Mouse (Mus musculus): Measurements from ENCODE around the gene Tubgcp3. TPM values are rescaled to one million over a fixed set of nuclear protein-coding genes. Genes with fewer than 3 reads are reported as not detected.
A peak's percentile ranks its signal among the peaks of the same experiment; 100 is the strongest.

Gene Tubgcp3
- polyA plus RNA-seq, 1 experiment from 2014 or later = 59.4 TPM

- Histone ChIP-seq H3K27me3 (ENCODE audit: control insufficient read depth, insufficient read depth, low read length) (no peaks in the 10 kb centered on the region), H3K27ac (ENCODE audit: low read depth, low read length) (no peak overlapping the region), H3K9me3 (ENCODE audit: control insufficient read depth, low read length) (no peaks in the 10 kb centered on the region), H3K4me3 (ENCODE audit: low read depth, low read length) (no peak overlapping the region), H3K4me1 (ENCODE audit: control insufficient read depth, insufficient read depth, low read length) (peaks cover 3% of the 10 kb centered on the region; the same call in 1 of the 2 replicates), H3K4me2 (ENCODE audit: low read depth) (no peak overlapping the region), H3K9ac (ENCODE audit: low read length) (no peak overlapping the region), H3K36me3 (ENCODE audit: control insufficient read depth, insufficient read depth, low read length) (peaks cover 7% of the 10 kb centered on the region)
- DNase-seq (ENCODE audit: low spot score) (no peak), ATAC-seq (ENCODE audit: insufficient read depth, low FRiP score, low TSS enrichment) (no peak)
- WGBS = 33% methylated on average over 4 of the region's 4 CpGs
These were observed 21.6 kb downstream of the Tubgcp3 start for GRCm38 (mm10) chr8:12650495-12650894.

- peaks cover 3% of the 10 kb centered on the region; the same call in 1 of the 2 replicates for H3K4me1 ChIP-seq (ENCODE audit: control insufficient read depth, insufficient read depth, low read length)
- H3K27me3 ChIP-seq (ENCODE audit: control insufficient read depth, insufficient read depth, low read length) = no peaks in the 10 kb centered on the region
- H3K4me3 ChIP-seq (ENCODE audit: low read depth, low read length) = no peak overlapping the region
- no peak overlapping the region for H3K4me2 ChIP-seq (ENCODE audit: low read depth)
- peaks cover 5% of the 10 kb centered on the region for H3K36me3 ChIP-seq (ENCODE audit: control insufficient read depth, insufficient read depth, low read length)
- H3K9me3 ChIP-seq (ENCODE audit: control insufficient read depth, low read length) = no peaks in the 10 kb centered on the region
- H3K9ac ChIP-seq (ENCODE audit: low read length) = no peak overlapping the region
- 82% methylated on average over 4 of the region's 4 CpGs for WGBS
- DNase-seq (ENCODE audit: low spot score) = no peak
- H3K27ac ChIP-seq (ENCODE audit: low read depth, low read length) = no peak overlapping the region
- no peak for ATAC-seq (ENCODE audit: insufficient read depth, low FRiP score, low TSS enrichment)
These were observed 23.1 kb downstream of the Tubgcp3 start for GRCm38 (mm10) chr8:12648951-12649350.

GRCm38 (mm10) chr8:12646536-12646935, 25.5 kb downstream of the Tubgcp3 start:
- no peaks in the 10 kb centered on the region for H3K9me3 ChIP-seq (ENCODE audit: control insufficient read depth, low read length)
- H3K27me3 ChIP-seq (ENCODE audit: control insufficient read depth, insufficient read depth, low read length) = no peaks in the 10 kb centered on the region
- no peak overlapping the region for H3K4me3 ChIP-seq (ENCODE audit: low read depth, low read length)
- no peak overlapping the region for H3K9ac ChIP-seq (ENCODE audit: low read length)
- peaks cover 2% of the 10 kb centered on the region for H3K36me3 ChIP-seq (ENCODE audit: control insufficient read depth, insufficient read depth, low read length)
- DNase-seq (ENCODE audit: low spot score) (no peak), ATAC-seq (ENCODE audit: insufficient read depth, low FRiP score, low TSS enrichment) (no peak)
- H3K27ac ChIP-seq (ENCODE audit: low read depth, low read length) = no peak overlapping the region
- WGBS = 54% methylated on average over 4 of the region's 4 CpGs
- H3K4me2 ChIP-seq (ENCODE audit: low read depth) = no peak overlapping the region
- H3K4me1 ChIP-seq (ENCODE audit: control insufficient read depth, insufficient read depth, low read length) = peaks cover 3% of the 10 kb centered on the region; the same call in 1 of the 2 replicates

GRCm38 (mm10) chr8:12644894-12645293, 27.2 kb downstream of the Tubgcp3 start:
- 59% methylated on average over 7 of the region's 7 CpGs for WGBS
- no peaks in the 10 kb centered on the region for H3K9me3 ChIP-seq (ENCODE audit: control insufficient read depth, low read length)
- H3K36me3 ChIP-seq (ENCODE audit: control insufficient read depth, insufficient read depth, low read length) = peaks cover 4% of the 10 kb centered on the region; the same call in 1 of the 2 replicates
- H3K27ac ChIP-seq (ENCODE audit: low read depth, low read length) = no peak overlapping the region
- no peak for DNase-seq (ENCODE audit: low spot score)
- H3K27me3 ChIP-seq (ENCODE audit: control insufficient read depth, insufficient read depth, low read length) = no peaks in the 10 kb centered on the region
- no peaks in the 10 kb centered on the region for H3K4me1 ChIP-seq (ENCODE audit: control insufficient read depth, insufficient read depth, low read length)
- no peak for ATAC-seq (ENCODE audit: insufficient read depth, low FRiP score, low TSS enrichment)
- no peak overlapping the region for H3K4me2 ChIP-seq (ENCODE audit: low read depth)
- H3K9ac ChIP-seq (ENCODE audit: low read length) = no peak overlapping the region
- H3K4me3 ChIP-seq (ENCODE audit: low read depth, low read length) = no peak overlapping the region

- Histone ChIP-seq H3K36me3 (ENCODE audit: control insufficient read depth, insufficient read depth, low read length) (peaks cover 4% of the 10 kb centered on the region; the same call in 1 of the 2 replicates), H3K4me1 (ENCODE audit: control insufficient read depth, insufficient read depth, low read length) (no peaks in the 10 kb centered on the region), H3K4me2 (ENCODE audit: low read depth) (no peak overlapping the region), H3K27ac (ENCODE audit: low read depth, low read length) (no peak overlapping the region), H3K9ac (ENCODE audit: low read length) (no peak overlapping the region), H3K9me3 (ENCODE audit: control insufficient read depth, low read length) (no peaks in the 10 kb centered on the region), H3K4me3 (ENCODE audit: low read depth, low read length) (no peak overlapping the region), H3K27me3 (ENCODE audit: control insufficient read depth, insufficient read depth, low read length) (no peaks in the 10 kb centered on the region)
- no peak for DNase-seq (ENCODE audit: low spot score)
- 90% methylated on average over 8 of the region's 8 CpGs for WGBS
- no peak for ATAC-seq (ENCODE audit: insufficient read depth, low FRiP score, low TSS enrichment)
These were observed 27.7 kb downstream of the Tubgcp3 start for GRCm38 (mm10) chr8:12644341-12644740.

GRCm38 (mm10) chr8:12641527-12641926, 30.5 kb downstream of the Tubgcp3 start:
- Histone ChIP-seq H3K27ac (ENCODE audit: low read depth, low read length) (no peak overlapping the region), H3K27me3 (ENCODE audit: control insufficient read depth, insufficient read depth, low read length) (no peaks in the 10 kb centered on the region), H3K36me3 (ENCODE audit: control insufficient read depth, insufficient read depth, low read length) (peaks cover 12% of the 10 kb centered on the region), H3K9me3 (ENCODE audit: control insufficient read depth, low read length) (no peaks in the 10 kb centered on the region), H3K4me2 (ENCODE audit: low read depth) (no peak overlapping the region), H3K4me3 (ENCODE audit: low read depth, low read length) (no peak overlapping the region), H3K4me1 (ENCODE audit: control insufficient read depth, insufficient read depth, low read length) (no peaks in the 10 kb centered on the region), H3K9ac (ENCODE audit: low read length) (no peak overlapping the region)
- ATAC-seq (ENCODE audit: insufficient read depth, low FRiP score, low TSS enrichment) = no peak
- 93% methylated on average over 6 of the region's 6 CpGs for WGBS
- no peak for DNase-seq (ENCODE audit: low spot score)

- 92% methylated on average over 11 of the region's 11 CpGs for WGBS
- DNase-seq (ENCODE audit: low spot score) = no peak
- peaks cover 12% of the 10 kb centered on the region for H3K36me3 ChIP-seq (ENCODE audit: control insufficient read depth, insufficient read depth, low read length)
- H3K27me3 ChIP-seq (ENCODE audit: control insufficient read depth, insufficient read depth, low read length) = no peaks in the 10 kb centered on the region
- H3K4me2 ChIP-seq (ENCODE audit: low read depth) = no peak overlapping the region
- H3K27ac ChIP-seq (ENCODE audit: low read depth, low read length) = no peak overlapping the region
- H3K9me3 ChIP-seq (ENCODE audit: control insufficient read depth, low read length) = no peaks in the 10 kb centered on the region
- H3K9ac ChIP-seq (ENCODE audit: low read length) = no peak overlapping the region
- no peak for ATAC-seq (ENCODE audit: insufficient read depth, low FRiP score, low TSS enrichment)
- no peaks in the 10 kb centered on the region for H3K4me1 ChIP-seq (ENCODE audit: control insufficient read depth, insufficient read depth, low read length)
- no peak overlapping the region for H3K4me3 ChIP-seq (ENCODE audit: low read depth, low read length)
These were observed 33.6 kb downstream of the Tubgcp3 start for GRCm38 (mm10) chr8:12638446-12638845.

GRCm38 (mm10) chr8:12635366-12635765, 36.7 kb downstream of the Tubgcp3 start:
- DNase-seq (ENCODE audit: low spot score) = no peak
- Histone ChIP-seq H3K27me3 (ENCODE audit: control insufficient read depth, insufficient read depth, low read length) (no peaks in the 10 kb centered on the region), H3K9me3 (ENCODE audit: control insufficient read depth, low read length) (no peaks in the 10 kb centered on the region), H3K27ac (ENCODE audit: low read depth, low read length) (no peak overlapping the region), H3K4me3 (ENCODE audit: low read depth, low read length) (no peak overlapping the region), H3K9ac (ENCODE audit: low read length) (no peak overlapping the region), H3K4me2 (ENCODE audit: low read depth) (no peak overlapping the region), H3K36me3 (ENCODE audit: control insufficient read depth, insufficient read depth, low read length) (peaks cover 8% of the 10 kb centered on the region), H3K4me1 (ENCODE audit: control insufficient read depth, insufficient read depth, low read length) (no peaks in the 10 kb centered on the region)
- no peak for ATAC-seq (ENCODE audit: insufficient read depth, low FRiP score, low TSS enrichment)
- WGBS = 83% methylated on average over 2 of the region's 2 CpGs

- Histone ChIP-seq H3K4me1 (ENCODE audit: control insufficient read depth, insufficient read depth, low read length) (no peaks in the 10 kb centered on the region), H3K4me3 (ENCODE audit: low read depth, low read length) (no peak overlapping the region), H3K27ac (ENCODE audit: low read depth, low read length) (no peak overlapping the region), H3K36me3 (ENCODE audit: control insufficient read depth, insufficient read depth, low read length) (no peaks in the 10 kb centered on the region; the same call in 1 of the 2 replicates), H3K9ac (ENCODE audit: low read length) (no peak overlapping the region), H3K4me2 (ENCODE audit: low read depth) (no peak overlapping the region), H3K27me3 (ENCODE audit: control insufficient read depth, insufficient read depth, low read length) (no peaks in the 10 kb centered on the region), H3K9me3 (ENCODE audit: control insufficient read depth, low read length) (no peaks in the 10 kb centered on the region)
- ATAC-seq (ENCODE audit: insufficient read depth, low FRiP score, low TSS enrichment) (no peak), DNase-seq (ENCODE audit: low spot score) (peak; percentile 45)
- 42% methylated on average over 3 of the region's 3 CpGs for WGBS
These were observed 43.0 kb downstream of the Tubgcp3 start for GRCm38 (mm10) chr8:12629079-12629478.

Data from neural tube, embryonic 11.5 days (tissue).